Mouse (Mus musculus): Measurements from ENCODE around the gene Tmx4. TPM values are rescaled to one million over a fixed set of nuclear protein-coding genes. Genes with fewer than 3 reads are reported as not detected.

Tmx4 gene
- polyA plus RNA-seq, 1 experiment from 2014 or later, result 135 TPM

GRCm38 (mm10) chr2:134654668-134655067 lies 10.7 kb upstream of the Tmx4 start:
- H3K4me3 ChIP-seq (ENCODE audit: low read depth, low read length), result no peak overlapping the region
- no peak for ATAC-seq (ENCODE audit: low read depth)
- no peak overlapping the region for H3K4me2 ChIP-seq (ENCODE audit: low read depth, low read length)

DNA sequence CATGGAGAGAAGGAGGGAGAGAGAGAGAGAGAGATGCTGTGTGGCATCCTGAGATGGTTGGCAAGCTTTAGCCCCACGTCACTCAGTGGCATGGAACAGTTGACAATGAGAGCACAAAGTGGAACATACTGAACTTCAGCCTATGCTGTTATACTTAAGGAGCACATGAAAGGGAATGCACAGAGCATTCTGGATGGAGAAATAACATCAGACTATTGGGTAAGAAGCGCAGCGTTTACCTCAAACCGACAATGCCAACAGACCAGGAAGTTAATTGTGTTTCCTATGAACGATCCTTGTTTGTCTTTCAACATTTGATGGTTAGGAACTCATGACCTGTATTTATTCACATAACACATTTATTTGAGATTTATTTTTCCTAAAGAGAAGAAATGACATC lies 8.8 kb upstream of the Tmx4 start:
- H3K27me3 ChIP-seq (ENCODE audit: control insufficient read depth, insufficient read depth, low read length), result no peaks in the 10 kb centered on the region
- no peak overlapping the region for H3K4me3 ChIP-seq (ENCODE audit: low read depth, low read length)
- ATAC-seq (ENCODE audit: low read depth), result no peak
- H3K36me3 ChIP-seq (ENCODE audit: control insufficient read depth, insufficient read depth, low read length), result no peaks in the 10 kb centered on the region
- no peaks in the 10 kb centered on the region for H3K4me1 ChIP-seq (ENCODE audit: control insufficient read depth, insufficient read depth, low read length)
- H3K9me3 ChIP-seq (ENCODE audit: control insufficient read depth, low read length), result no peaks in the 10 kb centered on the region
- 86% methylated on average over 5 of the region's 5 CpGs for WGBS
- no peak overlapping the region for H3K9ac ChIP-seq (replicated peaks; ENCODE audit: low read depth, low read length)
- H3K4me2 ChIP-seq (ENCODE audit: low read depth, low read length), result no peak overlapping the region
- H3K27ac ChIP-seq (ENCODE audit: low read depth, low read length), result no peak overlapping the region

More at GRCm38 (mm10) chr2:134654668-134655067, 10.7 kb upstream of the Tmx4 start:
- no peak overlapping the region for H3K27ac ChIP-seq (ENCODE audit: low read depth, low read length)
- H3K9me3 ChIP-seq (ENCODE audit: control insufficient read depth, low read length), result no peaks in the 10 kb centered on the region
- H3K36me3 ChIP-seq (ENCODE audit: control insufficient read depth, insufficient read depth, low read length), result no peaks in the 10 kb centered on the region
- H3K4me1 ChIP-seq (ENCODE audit: control insufficient read depth, insufficient read depth, low read length), result no peaks in the 10 kb centered on the region
- no peaks in the 10 kb centered on the region for H3K27me3 ChIP-seq (ENCODE audit: control insufficient read depth, insufficient read depth, low read length)
- no peak overlapping the region for H3K9ac ChIP-seq (replicated peaks; ENCODE audit: low read depth, low read length)

DNA sequence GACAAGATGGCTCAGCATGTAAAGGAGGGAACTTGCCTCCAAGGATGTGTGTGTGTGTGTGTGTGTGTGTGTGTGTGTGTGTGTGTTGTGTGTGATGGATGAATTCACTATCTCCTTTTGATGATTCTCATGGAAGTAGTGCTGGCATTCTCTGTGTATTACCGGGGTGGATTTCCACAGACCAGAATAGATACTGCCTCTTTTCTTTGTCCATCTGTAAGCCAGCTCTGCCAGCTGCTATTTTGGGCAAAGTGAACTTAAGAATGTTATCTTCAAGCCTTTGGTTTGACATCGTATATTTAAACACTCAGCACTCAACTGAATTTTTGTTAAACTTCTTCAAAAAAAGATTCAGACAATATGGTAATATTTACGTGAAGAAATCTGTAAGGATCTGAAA lies 5.1 kb upstream of the Tmx4 start:
- Histone ChIP-seq H3K4me2 (ENCODE audit: low read depth, low read length) (no peak overlapping the region), H3K27me3 (ENCODE audit: control insufficient read depth, insufficient read depth, low read length) (no peaks in the 10 kb centered on the region), H3K36me3 (ENCODE audit: control insufficient read depth, insufficient read depth, low read length) (no peaks in the 10 kb centered on the region), H3K27ac (ENCODE audit: low read depth, low read length) (no peak overlapping the region), H3K4me3 (ENCODE audit: low read depth, low read length) (no peak overlapping the region), H3K4me1 (ENCODE audit: control insufficient read depth, insufficient read depth, low read length) (peaks cover 12% of the 10 kb centered on the region), H3K9me3 (ENCODE audit: control insufficient read depth, low read length) (no peaks in the 10 kb centered on the region), H3K9ac (replicated peaks; ENCODE audit: low read depth, low read length) (no peak overlapping the region)
- 90% methylated on average over 3 of the region's 3 CpGs for WGBS
- ATAC-seq (ENCODE audit: low read depth), result no peak

DNA sequence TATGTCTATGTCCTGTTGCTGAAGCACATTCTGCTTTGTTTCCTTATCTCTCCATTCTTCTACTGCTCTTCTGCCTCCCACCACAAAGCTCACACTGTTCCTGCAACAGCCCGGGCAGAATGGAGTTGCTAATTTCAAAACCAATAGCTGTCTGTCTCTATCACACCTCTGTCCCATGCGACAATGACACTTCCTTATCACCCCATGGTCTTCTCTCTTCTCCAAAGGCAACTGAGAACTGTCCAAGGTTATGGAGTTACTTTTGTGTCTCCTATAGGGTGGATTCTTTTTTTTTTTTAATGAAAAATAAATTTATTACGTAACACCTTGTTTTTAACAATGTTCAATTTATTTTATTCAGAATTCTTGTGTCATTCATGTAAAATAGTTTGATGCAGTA lies 1.8 kb upstream of the Tmx4 start:
- Histone ChIP-seq H3K27ac (ENCODE audit: low read depth, low read length) (no peak overlapping the region), H3K9me3 (ENCODE audit: control insufficient read depth, low read length) (no peaks in the 10 kb centered on the region), H3K4me2 (ENCODE audit: low read depth, low read length) (no peak overlapping the region), H3K9ac (replicated peaks; ENCODE audit: low read depth, low read length) (no peak overlapping the region), H3K4me3 (ENCODE audit: low read depth, low read length) (no peak overlapping the region), H3K4me1 (ENCODE audit: control insufficient read depth, insufficient read depth, low read length) (peaks cover 15% of the 10 kb centered on the region), H3K27me3 (ENCODE audit: control insufficient read depth, insufficient read depth, low read length) (no peaks in the 10 kb centered on the region), H3K36me3 (ENCODE audit: control insufficient read depth, insufficient read depth, low read length) (no peaks in the 10 kb centered on the region)
- 83% methylated on average over 3 of the region's 3 CpGs for WGBS
- no peak for ATAC-seq (ENCODE audit: low read depth)

DNA sequence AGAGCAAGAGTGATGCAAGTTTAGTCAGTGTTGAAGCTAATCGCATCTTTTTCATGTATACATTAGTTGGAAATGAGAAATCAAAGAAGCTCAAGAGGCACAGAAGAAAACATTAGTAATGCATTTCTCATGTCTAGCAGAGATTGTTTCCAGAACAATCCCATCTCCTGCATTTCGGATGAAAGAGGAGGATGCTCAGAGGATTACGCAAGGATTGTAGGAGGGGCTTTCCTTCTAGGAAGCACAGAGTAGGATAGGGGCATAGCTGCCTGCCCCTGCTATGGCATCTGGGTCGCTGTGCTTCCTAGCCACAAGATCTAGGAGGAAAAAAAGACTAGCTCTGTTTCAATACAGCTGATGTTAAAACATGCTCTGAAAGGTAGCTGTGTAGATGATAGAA lies 1.2 kb upstream of the Tmx4 start:
- H3K4me2 ChIP-seq (ENCODE audit: low read depth, low read length), result no peak overlapping the region

GRCm38 (mm10) chr2:134644301-134644912 lies 462 bp upstream of the Tmx4 start:
- Histone ChIP-seq H3K9ac (replicated peaks; ENCODE audit: low read depth, low read length) (peak overlapping the region; percentile 97; the same call in 1 of the 2 replicates), H3K9me3 (ENCODE audit: control insufficient read depth, low read length) (no peaks in the 10 kb centered on the region), H3K36me3 (ENCODE audit: control insufficient read depth, insufficient read depth, low read length) (no peaks in the 10 kb centered on the region), H3K27me3 (ENCODE audit: control insufficient read depth, insufficient read depth, low read length) (no peaks in the 10 kb centered on the region), H3K4me1 (ENCODE audit: control insufficient read depth, insufficient read depth, low read length) (peaks cover 18% of the 10 kb centered on the region), H3K4me3 (ENCODE audit: low read depth, low read length) (peak overlapping the region; percentile 81), H3K4me2 (ENCODE audit: low read depth, low read length) (peak overlapping the region; percentile 84; the same call in 1 of the 2 replicates), H3K27ac (ENCODE audit: low read depth, low read length) (peak overlapping the region; percentile 100)
- ATAC-seq (ENCODE audit: low read depth), result no peak
- WGBS, result 31% methylated on average over 6 of the region's 6 CpGs

More for the DNA sequence above, 1.2 kb upstream of the Tmx4 start:
- Histone ChIP-seq H3K9ac (replicated peaks; ENCODE audit: low read depth, low read length) (no peak overlapping the region), H3K36me3 (ENCODE audit: control insufficient read depth, insufficient read depth, low read length) (no peaks in the 10 kb centered on the region), H3K4me3 (ENCODE audit: low read depth, low read length) (no peak overlapping the region), H3K27me3 (ENCODE audit: control insufficient read depth, insufficient read depth, low read length) (no peaks in the 10 kb centered on the region), H3K9me3 (ENCODE audit: control insufficient read depth, low read length) (no peaks in the 10 kb centered on the region), H3K4me1 (ENCODE audit: control insufficient read depth, insufficient read depth, low read length) (peaks cover 15% of the 10 kb centered on the region), H3K27ac (ENCODE audit: low read depth, low read length) (0 out of 2 replicates have a peak overlapping the region, but pooled peaks have one; percentile 16)
- ATAC-seq (ENCODE audit: low read depth), result no peak
- 44% methylated on average over 4 of the region's 4 CpGs for WGBS

GRCm38 (mm10) chr2:134642377-134642776 lies 1.6 kb downstream of the Tmx4 start:
- Histone ChIP-seq H3K4me2 (ENCODE audit: low read depth, low read length) (peak overlapping the region; percentile 84), H3K27me3 (ENCODE audit: control insufficient read depth, insufficient read depth, low read length) (no peaks in the 10 kb centered on the region), H3K4me3 (ENCODE audit: low read depth, low read length) (peak overlapping the region; percentile 81), H3K27ac (ENCODE audit: low read depth, low read length) (no peak overlapping the region; the same call in 1 of the 2 replicates), H3K36me3 (ENCODE audit: control insufficient read depth, insufficient read depth, low read length) (0 out of 2 replicates have a peak, but pooled peaks cover 2% of the 10 kb centered on the region), H3K9ac (replicated peaks; ENCODE audit: low read depth, low read length) (peak overlapping the region; percentile 97; the same call in 1 of the 2 replicates), H3K4me1 (ENCODE audit: control insufficient read depth, insufficient read depth, low read length) (peaks cover 18% of the 10 kb centered on the region), H3K9me3 (ENCODE audit: control insufficient read depth, low read length) (no peaks in the 10 kb centered on the region)
- no peak for ATAC-seq (ENCODE audit: low read depth)

- no peak overlapping the region for H3K27ac ChIP-seq (ENCODE audit: low read depth, low read length)
- H3K4me3 ChIP-seq (ENCODE audit: low read depth, low read length), result no peak overlapping the region
- H3K36me3 ChIP-seq (ENCODE audit: control insufficient read depth, insufficient read depth, low read length), result 0 out of 2 replicates have a peak, but pooled peaks cover 2% of the 10 kb centered on the region
- H3K27me3 ChIP-seq (ENCODE audit: control insufficient read depth, insufficient read depth, low read length), result no peaks in the 10 kb centered on the region
- ATAC-seq (ENCODE audit: low read depth), result no peak
- H3K4me1 ChIP-seq (ENCODE audit: control insufficient read depth, insufficient read depth, low read length), result peaks cover 18% of the 10 kb centered on the region
- no peaks in the 10 kb centered on the region for H3K9me3 ChIP-seq (ENCODE audit: control insufficient read depth, low read length)
- H3K9ac ChIP-seq (replicated peaks; ENCODE audit: low read depth, low read length), result no peak overlapping the region
- H3K4me2 ChIP-seq (ENCODE audit: low read depth, low read length), result peak overlapping the region; percentile 33; the same call in 1 of the 2 replicates
- 91% methylated on average over 5 of the region's 5 CpGs for WGBS
These were observed 2.6 kb downstream of the Tmx4 start for GRCm38 (mm10) chr2:134641372-134641771.

GRCm38 (mm10) chr2:134640398-134640797 lies 3.5 kb downstream of the Tmx4 start:
- no peaks in the 10 kb centered on the region for H3K9me3 ChIP-seq (ENCODE audit: control insufficient read depth, low read length)
- H3K27me3 ChIP-seq (ENCODE audit: control insufficient read depth, insufficient read depth, low read length), result no peaks in the 10 kb centered on the region
- 0 out of 2 replicates have a peak, but pooled peaks cover 2% of the 10 kb centered on the region for H3K36me3 ChIP-seq (ENCODE audit: control insufficient read depth, insufficient read depth, low read length)
- H3K4me1 ChIP-seq (ENCODE audit: control insufficient read depth, insufficient read depth, low read length), result peaks cover 18% of the 10 kb centered on the region
- H3K27ac ChIP-seq (ENCODE audit: low read depth, low read length), result no peak overlapping the region
- 81% methylated on average over 1 of the region's 1 CpGs for WGBS
- H3K4me2 ChIP-seq (ENCODE audit: low read depth, low read length), result no peak overlapping the region
- H3K4me3 ChIP-seq (ENCODE audit: low read depth, low read length), result no peak overlapping the region
- no peak for ATAC-seq (ENCODE audit: low read depth)
- H3K9ac ChIP-seq (replicated peaks; ENCODE audit: low read depth, low read length), result no peak overlapping the region

Measured in neural tube, embryonic 14.5 days (tissue).